Mouse (Mus musculus) gonadal fat pad, adult 2 months (tissue): ENCODE measurements around the gene Dpp3. TPM values are rescaled to one million over a fixed set of nuclear protein-coding genes. Genes with fewer than 3 reads are reported as not detected.
"Not testable (repeated sequence)": the region's sequence is repeated elsewhere in the genome, so short reads cannot be mapped to it uniquely, and the experiment has no call there.

Experiments used
- DNase-seq: peaks from one replicate; pipeline ENCODE4 v3.0.0-alpha.2; 2012; ENCODE audit warnings: low read depth
- polyA plus RNA-seq: library from polyadenylated mRNA; depleted of rRNA; stranded (reverse); fragments of >200 nt; gene quantifications from 2 replicates; pipeline ENCODE4 v1.2.3, GENCODE M21; 2012; rRNA removed

Gene Dpp3
- polyA plus RNA-seq, 1 experiment: 96.6 TPM

DNA sequence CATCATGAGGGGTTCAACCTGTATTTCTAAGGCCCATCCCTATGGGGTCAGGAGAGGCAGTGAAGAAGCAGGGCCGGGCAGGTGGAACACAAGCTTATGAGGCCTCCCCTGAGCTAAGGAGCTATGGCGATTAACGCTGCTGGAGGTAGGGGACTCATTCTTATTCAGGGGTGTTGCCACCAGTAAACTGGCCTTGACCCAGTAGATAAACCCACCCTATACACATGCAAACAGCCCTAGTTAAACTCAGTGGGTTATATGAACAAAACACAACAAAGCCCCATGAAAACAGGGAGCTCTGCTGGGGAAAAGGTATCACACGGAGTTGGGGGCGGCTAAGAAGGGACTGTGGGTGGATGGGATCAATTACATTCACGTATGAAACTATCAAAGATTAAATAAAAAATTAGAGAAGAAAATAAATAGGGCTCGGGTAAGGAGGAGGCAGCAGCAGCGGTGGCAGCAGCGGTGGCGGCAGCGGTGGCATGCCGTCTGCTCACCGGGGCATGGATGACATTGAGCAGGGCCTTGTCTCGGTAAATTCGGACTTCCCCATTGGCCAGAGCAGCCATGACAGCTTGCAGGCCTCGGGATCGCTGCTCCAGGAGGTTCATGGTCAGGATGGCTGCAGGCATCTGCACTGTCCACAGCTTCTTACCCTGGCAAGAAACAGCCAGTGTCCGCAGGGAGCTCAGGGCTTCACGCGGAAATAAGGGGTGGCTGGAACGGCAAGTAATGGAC is 31.1 kb downstream of the Dpp3 start:
- DNase-seq: no peak

GRCm38 (mm10) chr19:4891798-4892197 is 36.3 kb downstream of the Dpp3 start:
- no peak for DNase-seq

GRCm38 (mm10) chr19:4889791-4890190 is 38.3 kb downstream of the Dpp3 start:
- DNase-seq: no peak

GRCm38 (mm10) chr19:4883961-4884360 is 44.1 kb downstream of the Dpp3 start:
- no peak for DNase-seq

- DNase-seq: no peak
Measured at GRCm38 (mm10) chr19:4879324-4879703, 48.8 kb downstream of the Dpp3 start.

DNA sequence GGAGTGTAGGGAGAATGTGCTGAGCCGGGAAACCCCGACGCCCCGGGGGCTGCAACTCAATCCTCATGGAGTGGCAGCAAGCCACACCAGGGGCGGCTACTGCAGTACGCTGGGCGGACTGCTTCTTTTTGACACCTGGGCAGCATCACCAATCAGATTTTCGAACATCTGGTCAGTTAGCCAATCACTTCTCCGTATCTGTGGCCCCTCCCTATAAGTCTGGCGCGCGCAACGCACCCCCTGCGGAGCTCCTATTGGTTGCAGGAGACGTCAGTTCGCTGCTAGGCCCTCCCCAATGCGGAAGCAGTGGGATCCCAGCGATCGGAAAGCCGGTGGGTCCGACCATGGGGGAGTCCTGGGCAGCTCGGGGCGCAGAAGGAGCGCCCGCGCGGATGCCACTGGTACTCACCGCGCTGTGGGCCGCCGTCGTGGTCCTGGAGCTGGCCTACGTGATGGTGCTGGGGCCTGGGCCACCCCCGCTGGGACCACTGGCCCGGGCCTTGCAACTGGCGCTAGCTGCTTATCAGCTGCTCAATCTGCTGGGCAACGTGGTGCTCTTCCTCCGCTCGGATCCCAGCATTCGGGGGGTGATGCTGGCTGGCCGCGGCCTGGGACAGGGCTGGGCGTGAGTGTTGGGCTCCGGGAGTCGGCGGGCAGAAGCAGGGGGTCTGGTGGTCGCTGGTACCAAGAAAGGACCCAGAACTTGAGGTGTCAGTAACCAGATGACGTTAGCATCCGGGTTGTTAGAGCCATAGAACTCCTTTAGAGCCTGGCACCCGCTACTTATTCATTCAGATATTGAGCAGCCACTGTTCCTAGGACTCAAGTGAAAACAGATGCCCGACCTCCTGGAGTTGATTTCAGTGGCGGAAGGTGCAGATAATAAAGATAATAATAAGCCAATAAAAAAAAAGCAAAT is 49.4 kb downstream of the Dpp3 start, which contains the start of gene Zdhhc24:
Gene Zdhhc24, plus strand, starts transcription at position 264 of the 919 bp plus-strand sequence.
- peak; percentile 59 for DNase-seq

GRCm38 (mm10) chr19:4877785-4878184 is 50.3 kb downstream of the Dpp3 start, which contains the start of gene Actn3:
TSS of gene Actn3 (minus strand) at chr19:4877909.
- no peak for DNase-seq

DNA sequence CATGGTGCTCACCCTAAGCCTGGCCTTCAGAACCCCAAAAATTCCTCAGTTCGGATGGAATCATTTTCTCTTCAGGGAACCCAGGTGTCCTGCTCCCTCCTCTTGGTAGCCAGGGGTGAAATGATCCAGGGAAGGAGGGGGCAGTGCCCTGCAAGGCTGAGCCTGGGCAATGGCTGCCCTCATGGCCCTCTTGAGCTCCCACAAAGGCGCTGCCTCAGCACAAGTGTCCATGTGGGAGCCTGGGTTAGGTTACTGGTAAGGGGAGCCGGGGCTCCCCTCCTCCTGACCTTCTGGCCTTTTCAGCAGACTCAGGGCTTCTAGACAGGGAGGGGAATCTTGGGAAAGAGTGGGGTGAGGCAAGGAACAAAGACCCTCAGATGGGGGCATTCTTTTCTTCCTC is 51.3 kb downstream of the Dpp3 start:
- DNase-seq: no peak

DNA sequence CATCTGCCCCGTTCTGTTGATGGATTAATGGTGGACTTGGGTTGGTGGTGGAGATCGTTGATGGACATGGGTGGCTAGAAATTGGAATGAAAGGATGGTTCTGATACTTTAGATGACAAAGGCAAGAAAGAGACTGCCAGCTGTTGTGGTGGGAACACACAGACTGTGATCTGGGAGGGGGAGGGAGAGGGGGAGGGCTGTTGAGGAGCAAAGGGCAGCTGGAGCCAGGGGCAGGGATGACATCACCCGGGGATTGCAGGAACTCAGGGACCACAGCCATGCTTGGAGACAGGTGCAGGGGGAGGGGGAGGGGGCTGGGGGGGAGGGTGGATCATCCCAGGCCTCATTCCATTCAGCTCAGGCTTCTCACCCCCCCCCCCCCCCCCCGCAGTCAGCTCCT is 51.8 kb downstream of the Dpp3 start:
- DNase-seq: no peak

DNA sequence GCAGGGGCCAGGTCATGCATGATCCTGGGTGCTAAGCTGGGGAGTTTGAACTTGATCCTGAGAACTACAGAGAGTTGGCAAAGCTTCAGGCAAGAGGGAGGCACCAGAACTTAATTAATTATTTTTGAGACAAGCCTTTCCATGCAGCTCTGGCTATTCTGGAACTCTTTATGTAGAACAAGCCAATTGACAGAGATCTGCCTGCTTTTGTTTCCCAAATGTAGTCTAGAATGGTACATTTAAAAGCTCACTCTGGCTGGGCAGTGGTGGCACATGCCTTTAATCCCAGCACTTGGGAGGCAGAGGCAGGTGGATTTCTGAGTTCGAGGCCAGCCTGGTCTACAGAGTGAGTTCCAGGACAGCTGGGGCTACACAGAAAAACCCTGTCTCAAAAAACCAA is 53.5 kb downstream of the Dpp3 start:
- DNase-seq: not testable (repeated sequence)

DNA sequence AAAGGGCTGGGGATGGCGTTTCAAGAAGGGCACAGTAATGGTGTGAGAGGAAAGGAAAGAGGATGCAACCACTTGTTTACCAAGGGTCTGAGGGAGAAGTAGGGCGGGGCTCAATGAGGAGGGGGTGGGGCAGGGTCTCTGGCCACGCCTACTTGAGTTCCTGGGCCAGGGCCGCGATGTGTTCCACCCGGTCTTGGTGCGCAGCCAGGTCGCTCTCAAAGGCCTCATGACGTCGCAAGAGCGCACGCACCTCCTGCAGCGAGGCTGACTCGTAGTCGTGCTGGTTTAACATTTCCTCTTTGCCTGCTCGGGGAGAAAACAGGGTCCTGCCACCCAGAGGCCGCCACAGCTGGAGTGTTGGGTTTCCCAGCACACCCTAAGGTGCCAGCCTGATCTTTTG is 62.9 kb downstream of the Dpp3 start:
- no peak for DNase-seq

- DNase-seq: no peak
Measured at GRCm38 (mm10) chr19:4863048-4863447, 65.0 kb downstream of the Dpp3 start.

DNA sequence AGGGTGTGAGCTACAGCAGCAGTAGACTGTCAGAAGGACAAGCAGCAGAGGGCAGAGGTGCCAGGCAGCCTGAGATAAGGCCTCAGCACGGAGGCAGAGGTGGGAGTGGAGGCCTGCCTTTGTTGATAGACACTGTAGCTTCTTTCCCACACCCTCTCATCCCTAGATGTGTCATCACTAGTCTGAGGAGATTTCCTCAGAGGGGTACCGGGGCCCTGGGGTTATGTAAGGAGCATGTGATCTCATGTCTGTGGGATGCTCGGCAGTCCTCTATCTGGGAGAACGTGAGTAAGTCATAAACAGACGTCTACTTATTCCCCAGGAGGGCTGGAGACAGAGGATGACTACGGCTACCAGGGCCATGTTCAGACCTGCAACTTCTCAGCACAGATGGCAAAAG is 69.0 kb downstream of the Dpp3 start:
- no peak for DNase-seq

Other genes starting within 250 kb of the Dpp3 start
- 1.0 and 3.3 TPM in 2 replicates for gene Gm960, start 229.6 kb downstream of the Dpp3 start, polyA plus RNA-seq
- gene Sptbn2, start 217.1 kb downstream of the Dpp3 start, polyA plus RNA-seq: 3.2 and 5.0 TPM in 2 replicates
- 7.6 and 8.0 TPM in 2 replicates for gene Rbm4b, start 171.8 kb downstream of the Dpp3 start, polyA plus RNA-seq
- 37.5 and 38.3 TPM in 2 replicates for gene Rbm4, start 134.4 kb downstream of the Dpp3 start, polyA plus RNA-seq
- 15.7 and 22.5 TPM in 2 replicates for gene Gm21992, start 116.7 kb downstream of the Dpp3 start, polyA plus RNA-seq
- gene Rbm14, start 116.7 kb downstream of the Dpp3 start, polyA plus RNA-seq: 33.6 and 35.1 TPM in 2 replicates
- gene Ccs, start 89.0 kb downstream of the Dpp3 start, polyA plus RNA-seq: 50.6 and 67.6 TPM in 2 replicates
- 0.22 and 0.36 TPM in 2 replicates for gene Ccdc87, start 88.9 kb downstream of the Dpp3 start, polyA plus RNA-seq
- 96.1 and 114 TPM in 2 replicates for gene Ctsf, start 73.2 kb downstream of the Dpp3 start, polyA plus RNA-seq
- 3.0 and 4.9 TPM in 2 replicates for gene Actn3, start 50.4 kb downstream of the Dpp3 start, polyA plus RNA-seq
- gene Zdhhc24, start 49.6 kb downstream of the Dpp3 start, polyA plus RNA-seq: 31.4 and 38.7 TPM in 2 replicates
- gene Bbs1, start 21.7 kb downstream of the Dpp3 start, polyA plus RNA-seq: 4.2 and 6.4 TPM in 2 replicates
- 5.1 and 6.7 TPM in 2 replicates for gene Peli3, start 14.8 kb upstream of the Dpp3 start, polyA plus RNA-seq
- gene Mrpl11, start 33.9 kb upstream of the Dpp3 start, polyA plus RNA-seq: 37.4 and 39.9 TPM in 2 replicates
- 1.0 and 1.2 TPM in 2 replicates for gene Npas4, start 62.0 kb upstream of the Dpp3 start, polyA plus RNA-seq
- gene Slc29a2, start 95.6 kb upstream of the Dpp3 start, polyA plus RNA-seq: 4.3 and 5.1 TPM in 2 replicates
- 28.6 and 30.4 TPM in 2 replicates for gene B4gat1, start 110.5 kb upstream of the Dpp3 start, polyA plus RNA-seq
- gene AC124502.3, start 110.6 kb upstream of the Dpp3 start, polyA plus RNA-seq: 0.34 and 0.65 TPM in 2 replicates
- 33.0 TPM in 2 replicates for gene Brms1, start 113.1 kb upstream of the Dpp3 start, polyA plus RNA-seq
- gene Rin1, start 122.2 kb upstream of the Dpp3 start, polyA plus RNA-seq: 5.3 and 7.8 TPM in 2 replicates
- 27.7 and 39.6 TPM in 2 replicates for gene Cd248, start 139.8 kb upstream of the Dpp3 start, polyA plus RNA-seq
- gene Tmem151a, start 157.2 kb upstream of the Dpp3 start, polyA plus RNA-seq: 2.9 and 3.4 TPM in 2 replicates
- 174 and 196 TPM in 2 replicates for gene Yif1a, start 160.3 kb upstream of the Dpp3 start, polyA plus RNA-seq
- gene Cnih2, start 170.2 kb upstream of the Dpp3 start, polyA plus RNA-seq: 0.93 and 2.4 TPM in 2 replicates
- 240 and 272 TPM in 2 replicates for gene Rab1b, start 178.8 kb upstream of the Dpp3 start, polyA plus RNA-seq
- 34.7 and 39.3 TPM in 2 replicates for gene Klc2, start 190.3 kb upstream of the Dpp3 start, polyA plus RNA-seq